Mouse (Mus musculus): ENCODE measurements around the gene Kirrel3. TPM values are rescaled to one million over a fixed set of nuclear protein-coding genes. Genes with fewer than 3 reads are reported as not detected.

Kirrel3 gene
- polyA plus RNA-seq, 1 experiment from 2014 or later, result 2.3 TPM

DNA sequence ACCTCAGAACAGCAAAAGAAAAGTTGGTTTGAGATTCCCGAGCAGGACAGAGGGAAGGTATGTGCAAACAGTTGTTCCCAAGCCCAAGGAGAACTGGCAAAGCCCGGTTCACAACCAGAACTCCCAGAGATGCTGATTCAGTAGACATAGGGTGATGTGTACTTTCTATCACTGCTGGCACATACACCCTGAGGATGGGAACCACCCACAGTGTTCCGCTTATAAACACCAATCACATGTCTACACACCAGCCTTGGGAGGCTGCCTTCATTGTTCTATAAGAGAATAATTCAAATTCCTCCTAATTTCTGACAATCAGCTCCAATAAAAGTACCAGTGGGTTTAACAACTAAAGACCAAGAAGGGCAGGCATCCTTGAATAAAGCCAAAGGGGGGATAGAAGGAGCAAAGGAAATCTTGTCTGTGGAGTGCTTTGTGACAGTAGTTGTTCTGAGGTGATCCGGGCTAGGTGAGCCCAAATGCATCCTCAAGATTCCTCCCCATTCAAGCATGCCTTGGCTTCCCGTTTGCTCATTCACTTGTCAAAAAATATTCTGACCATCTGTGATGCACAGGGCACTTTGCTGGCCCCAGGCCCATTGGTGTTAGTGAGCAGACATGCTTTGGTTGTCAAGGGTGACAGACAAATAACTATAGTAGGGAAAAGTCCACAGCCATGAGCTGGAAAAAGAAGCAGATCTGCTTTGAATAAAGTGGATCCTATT lies 266.5 kb downstream of the Kirrel3 start:
- H3K4me1 ChIP-seq (ENCODE audit: control insufficient read depth, insufficient read depth, low read length), result no peaks in the 10 kb centered on the region
- H3K4me3 ChIP-seq (replicated peaks; ENCODE audit: low read length), result no peak overlapping the region
- ATAC-seq (ENCODE audit: insufficient read depth, low FRiP score), result no peak
- no peaks in the 10 kb centered on the region for H3K9me3 ChIP-seq (replicated peaks; ENCODE audit: control insufficient read depth, low read length)
- no peak overlapping the region for H3K27ac ChIP-seq (ENCODE audit: low read length)
- H3K27me3 ChIP-seq (ENCODE audit: control insufficient read depth, insufficient read depth, low read length), result no peaks in the 10 kb centered on the region
- WGBS, result 77% methylated on average over 5 of the region's 5 CpGs
- no peaks in the 10 kb centered on the region for H3K36me3 ChIP-seq (ENCODE audit: control insufficient read depth, insufficient read depth, low read length)
- no peak overlapping the region for H3K4me2 ChIP-seq (ENCODE audit: low read depth, low read length)
- no peak overlapping the region for H3K9ac ChIP-seq (ENCODE audit: low read length)

DNA sequence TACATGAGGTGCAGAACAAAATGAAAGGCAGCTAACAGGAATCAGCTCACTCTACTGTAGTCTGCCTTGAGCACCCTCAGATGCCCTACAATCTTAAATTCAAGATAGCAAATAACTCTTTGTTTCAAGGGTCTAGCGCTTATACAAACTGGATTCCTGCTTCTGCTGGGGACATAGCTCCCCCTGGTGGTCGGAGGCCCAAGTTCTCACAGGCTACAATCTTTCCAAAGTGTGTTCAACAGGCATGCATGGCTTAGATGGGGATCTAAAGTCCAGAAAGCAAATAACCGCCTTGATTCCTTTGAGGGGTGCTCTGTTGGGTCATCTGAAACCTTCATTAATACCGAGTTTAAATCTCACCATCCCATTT lies 267.1 kb downstream of the Kirrel3 start:
- no peak overlapping the region for H3K27ac ChIP-seq (ENCODE audit: low read length)
- no peak for ATAC-seq (ENCODE audit: insufficient read depth, low FRiP score)
- H3K4me3 ChIP-seq (replicated peaks; ENCODE audit: low read length), result no peak overlapping the region
- H3K36me3 ChIP-seq (ENCODE audit: control insufficient read depth, insufficient read depth, low read length), result no peaks in the 10 kb centered on the region
- 23% methylated on average over 4 of the region's 4 CpGs for WGBS
- no peaks in the 10 kb centered on the region for H3K9me3 ChIP-seq (replicated peaks; ENCODE audit: control insufficient read depth, low read length)
- H3K27me3 ChIP-seq (ENCODE audit: control insufficient read depth, insufficient read depth, low read length), result no peaks in the 10 kb centered on the region
- H3K4me1 ChIP-seq (ENCODE audit: control insufficient read depth, insufficient read depth, low read length), result no peaks in the 10 kb centered on the region
- H3K4me2 ChIP-seq (ENCODE audit: low read depth, low read length), result no peak overlapping the region
- H3K9ac ChIP-seq (ENCODE audit: low read length), result no peak overlapping the region

DNA sequence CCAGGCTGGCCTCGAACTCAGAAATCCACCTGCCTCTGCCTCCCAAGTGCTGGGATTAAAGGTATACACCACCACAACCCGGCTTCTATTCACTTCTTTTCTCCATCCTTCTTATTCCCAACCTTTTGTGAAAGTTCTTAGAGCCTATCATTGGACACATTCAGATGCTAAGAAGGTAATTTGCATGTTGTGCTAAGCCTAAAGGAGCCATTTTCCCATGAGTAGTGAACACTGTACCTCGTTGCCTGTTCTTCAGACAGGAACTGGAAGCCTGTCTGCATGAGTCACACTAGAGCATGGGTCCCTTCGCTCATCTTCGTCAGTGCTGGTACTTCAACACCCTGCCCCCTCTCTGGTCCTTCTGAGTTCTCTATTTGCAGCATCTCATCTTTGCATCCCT lies 268.2 kb downstream of the Kirrel3 start:
- H3K4me3 ChIP-seq (replicated peaks; ENCODE audit: low read length), result no peak overlapping the region
- H3K4me1 ChIP-seq (ENCODE audit: control insufficient read depth, insufficient read depth, low read length), result no peaks in the 10 kb centered on the region
- WGBS, result 80% methylated on average over 5 of the region's 5 CpGs
- H3K36me3 ChIP-seq (ENCODE audit: control insufficient read depth, insufficient read depth, low read length), result no peaks in the 10 kb centered on the region
- no peaks in the 10 kb centered on the region for H3K27me3 ChIP-seq (ENCODE audit: control insufficient read depth, insufficient read depth, low read length)
- no peak overlapping the region for H3K27ac ChIP-seq (ENCODE audit: low read length)
- H3K4me2 ChIP-seq (ENCODE audit: low read depth, low read length), result no peak overlapping the region
- H3K9ac ChIP-seq (ENCODE audit: low read length), result no peak overlapping the region
- no peak for ATAC-seq (ENCODE audit: insufficient read depth, low FRiP score)
- H3K9me3 ChIP-seq (replicated peaks; ENCODE audit: control insufficient read depth, low read length), result no peaks in the 10 kb centered on the region

DNA sequence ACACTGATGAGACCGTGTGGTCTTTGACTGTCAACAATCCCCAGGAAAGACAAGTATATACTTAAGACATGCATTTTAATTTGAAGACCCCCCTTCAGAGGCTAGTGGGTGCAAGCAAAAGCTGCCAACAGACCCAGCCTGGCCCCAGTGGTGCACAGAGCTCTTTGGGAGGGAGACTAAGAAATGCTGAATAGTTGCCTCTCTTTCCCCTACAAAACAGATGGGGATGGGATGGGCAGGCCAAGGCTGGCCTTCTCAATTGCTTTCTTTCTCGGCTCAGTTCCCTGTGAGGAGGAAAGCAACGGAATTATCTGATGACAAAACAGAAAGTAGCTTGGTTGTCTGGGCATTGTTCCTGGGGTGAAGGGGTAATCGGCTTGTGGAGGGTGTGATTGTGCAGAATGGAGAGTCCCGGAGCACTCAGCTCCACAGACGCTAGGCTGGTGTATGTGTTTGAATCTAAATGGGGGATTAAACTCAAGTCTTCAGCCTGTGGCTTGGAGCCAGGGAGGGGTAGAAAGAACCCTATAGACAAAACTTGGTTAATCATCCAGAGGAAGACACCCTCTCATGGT lies 268.9 kb downstream of the Kirrel3 start:
- Histone ChIP-seq H3K4me3 (replicated peaks; ENCODE audit: low read length) (no peak overlapping the region), H3K9ac (ENCODE audit: low read length) (no peak overlapping the region), H3K36me3 (ENCODE audit: control insufficient read depth, insufficient read depth, low read length) (no peaks in the 10 kb centered on the region), H3K27me3 (ENCODE audit: control insufficient read depth, insufficient read depth, low read length) (no peaks in the 10 kb centered on the region), H3K27ac (ENCODE audit: low read length) (no peak overlapping the region), H3K4me1 (ENCODE audit: control insufficient read depth, insufficient read depth, low read length) (no peaks in the 10 kb centered on the region), H3K9me3 (replicated peaks; ENCODE audit: control insufficient read depth, low read length) (no peaks in the 10 kb centered on the region), H3K4me2 (ENCODE audit: low read depth, low read length) (no peak overlapping the region)
- 76% methylated on average over 6 of the region's 6 CpGs for WGBS
- no peak for ATAC-seq (ENCODE audit: insufficient read depth, low FRiP score)

DNA sequence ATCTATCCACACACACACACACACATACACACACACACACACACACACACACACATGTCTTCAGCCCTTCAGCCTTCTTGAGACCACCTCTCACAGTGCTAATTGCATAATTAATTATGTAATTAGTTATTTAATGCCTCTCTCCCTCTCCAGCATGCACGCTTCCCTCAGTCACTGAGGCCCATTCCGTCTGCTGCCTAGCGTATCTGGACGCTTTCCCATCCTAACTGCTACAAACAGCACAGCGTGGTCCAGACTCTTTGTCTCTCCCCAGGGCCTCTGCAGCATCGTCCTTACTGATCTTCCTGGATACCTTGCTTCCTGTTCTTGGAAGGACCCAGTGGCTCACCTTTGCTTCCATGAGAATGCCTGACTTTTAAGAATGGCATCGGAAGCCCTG lies 270.4 kb downstream of the Kirrel3 start:
- Histone ChIP-seq H3K4me1 (ENCODE audit: control insufficient read depth, insufficient read depth, low read length) (no peaks in the 10 kb centered on the region), H3K36me3 (ENCODE audit: control insufficient read depth, insufficient read depth, low read length) (no peaks in the 10 kb centered on the region), H3K9ac (ENCODE audit: low read length) (no peak overlapping the region), H3K9me3 (replicated peaks; ENCODE audit: control insufficient read depth, low read length) (no peaks in the 10 kb centered on the region), H3K4me2 (ENCODE audit: low read depth, low read length) (no peak overlapping the region), H3K4me3 (replicated peaks; ENCODE audit: low read length) (no peak overlapping the region), H3K27ac (ENCODE audit: low read length) (no peak overlapping the region), H3K27me3 (ENCODE audit: control insufficient read depth, insufficient read depth, low read length) (no peaks in the 10 kb centered on the region)
- 87% methylated on average over 7 of the region's 7 CpGs for WGBS
- no peak for ATAC-seq (ENCODE audit: insufficient read depth, low FRiP score)

DNA sequence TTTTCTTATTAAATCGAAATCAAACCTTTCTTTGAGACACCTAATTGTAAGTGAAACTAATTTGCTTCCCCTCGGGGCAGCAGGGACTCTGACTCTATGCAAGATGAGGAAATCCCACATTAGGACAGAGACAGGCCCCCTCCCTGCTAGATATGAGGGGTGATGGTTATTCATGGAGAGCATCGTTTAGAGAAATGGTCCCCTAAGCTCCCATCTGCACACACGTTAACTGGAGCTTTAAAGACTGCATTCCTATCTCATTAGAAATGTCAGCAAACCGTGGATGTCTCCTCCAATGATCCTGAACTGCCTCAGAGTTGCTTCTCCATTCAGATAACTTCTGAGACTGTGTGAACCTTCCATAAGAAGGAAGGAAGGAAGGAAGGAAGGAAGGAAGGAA lies 273.2 kb downstream of the Kirrel3 start:
- H3K27me3 ChIP-seq (ENCODE audit: control insufficient read depth, insufficient read depth, low read length), result no peaks in the 10 kb centered on the region
- H3K4me3 ChIP-seq (replicated peaks; ENCODE audit: low read length), result no peak overlapping the region
- no peaks in the 10 kb centered on the region for H3K4me1 ChIP-seq (ENCODE audit: control insufficient read depth, insufficient read depth, low read length)
- no peaks in the 10 kb centered on the region for H3K9me3 ChIP-seq (replicated peaks; ENCODE audit: control insufficient read depth, low read length)
- 61% methylated on average over 5 of the region's 5 CpGs for WGBS
- no peak for ATAC-seq (ENCODE audit: insufficient read depth, low FRiP score)
- no peak overlapping the region for H3K27ac ChIP-seq (ENCODE audit: low read length)
- H3K9ac ChIP-seq (ENCODE audit: low read length), result no peak overlapping the region
- no peaks in the 10 kb centered on the region for H3K36me3 ChIP-seq (ENCODE audit: control insufficient read depth, insufficient read depth, low read length)
- H3K4me2 ChIP-seq (ENCODE audit: low read depth, low read length), result no peak overlapping the region

DNA sequence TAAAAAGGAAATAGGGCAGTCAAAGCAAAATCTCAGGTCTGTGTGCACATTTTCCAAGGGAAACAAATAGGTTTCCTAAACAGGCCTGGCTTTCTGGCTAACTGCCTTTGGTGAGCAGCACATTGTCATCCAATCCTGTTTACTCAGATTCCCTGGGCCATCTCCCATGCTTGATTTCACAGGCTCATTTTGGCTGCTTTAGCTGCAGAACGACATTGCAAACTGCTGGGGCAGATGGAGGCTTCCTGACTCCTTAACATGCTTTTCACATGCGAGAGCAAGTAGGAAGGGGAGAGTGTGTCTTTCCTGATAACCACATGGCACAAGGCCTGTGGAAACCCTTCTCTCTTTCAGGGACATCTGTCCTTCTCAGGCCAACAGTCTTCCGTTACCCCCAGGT lies 274.8 kb downstream of the Kirrel3 start:
- no peak overlapping the region for H3K4me2 ChIP-seq (ENCODE audit: low read depth, low read length)
- H3K36me3 ChIP-seq (ENCODE audit: control insufficient read depth, insufficient read depth, low read length), result no peaks in the 10 kb centered on the region
- H3K9ac ChIP-seq (ENCODE audit: low read length), result no peak overlapping the region
- ATAC-seq (ENCODE audit: insufficient read depth, low FRiP score), result no peak
- no peaks in the 10 kb centered on the region for H3K27me3 ChIP-seq (ENCODE audit: control insufficient read depth, insufficient read depth, low read length)
- no peaks in the 10 kb centered on the region for H3K9me3 ChIP-seq (replicated peaks; ENCODE audit: control insufficient read depth, low read length)
- H3K4me1 ChIP-seq (ENCODE audit: control insufficient read depth, insufficient read depth, low read length), result no peaks in the 10 kb centered on the region
- no peak overlapping the region for H3K4me3 ChIP-seq (replicated peaks; ENCODE audit: low read length)
- WGBS, result 71% methylated on average over 3 of the region's 3 CpGs
- no peak overlapping the region for H3K27ac ChIP-seq (ENCODE audit: low read length)

DNA sequence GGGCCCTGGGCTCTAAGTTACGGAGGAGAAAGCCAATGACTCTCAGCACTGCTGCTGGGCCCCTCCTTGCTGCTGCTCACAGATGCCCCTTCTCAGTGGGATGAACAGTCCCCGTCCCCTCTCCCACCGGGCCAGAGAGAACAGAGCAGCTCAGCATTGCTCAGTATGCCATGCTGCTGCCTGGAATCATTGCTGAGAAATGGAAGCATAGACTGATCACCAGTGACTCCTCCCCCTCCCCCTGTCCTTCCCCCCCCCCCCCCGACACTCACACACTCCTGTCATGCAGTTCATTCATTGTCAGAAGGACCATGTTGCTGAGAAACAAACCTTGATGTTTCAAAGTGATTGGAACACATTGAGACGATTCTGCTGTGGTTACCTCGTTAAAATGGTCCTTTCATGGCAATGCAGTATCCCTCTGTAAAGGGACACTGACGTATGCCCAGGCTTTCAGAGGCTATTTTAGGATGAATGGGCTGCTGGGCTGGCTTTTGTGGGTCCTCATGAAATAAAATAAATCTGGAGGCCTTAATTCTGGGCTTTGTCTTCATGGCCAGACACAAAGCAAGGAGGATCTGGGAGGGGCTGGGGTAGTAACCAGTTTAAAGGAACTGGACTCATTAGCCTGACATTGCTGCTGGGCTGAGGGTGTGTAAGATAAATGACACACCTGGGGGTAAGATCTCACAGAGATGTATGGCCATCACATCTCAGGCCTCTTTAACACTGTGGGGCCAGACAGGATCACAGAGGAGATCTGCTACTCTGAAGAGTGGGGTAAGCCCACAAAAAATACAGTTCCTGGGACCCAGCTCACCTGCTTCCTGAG lies 281.3 kb downstream of the Kirrel3 start:
- H3K36me3 ChIP-seq (ENCODE audit: control insufficient read depth, insufficient read depth, low read length), result no peaks in the 10 kb centered on the region
- H3K27ac ChIP-seq (ENCODE audit: low read length), result no peak overlapping the region
- H3K4me2 ChIP-seq (ENCODE audit: low read depth, low read length), result no peak overlapping the region
- H3K4me3 ChIP-seq (replicated peaks; ENCODE audit: low read length), result no peak overlapping the region
- WGBS, result 61% methylated on average over 7 of the region's 7 CpGs
- no peaks in the 10 kb centered on the region for H3K27me3 ChIP-seq (ENCODE audit: control insufficient read depth, insufficient read depth, low read length)
- no peak for ATAC-seq (ENCODE audit: insufficient read depth, low FRiP score)
- H3K9ac ChIP-seq (ENCODE audit: low read length), result no peak overlapping the region
- H3K9me3 ChIP-seq (replicated peaks; ENCODE audit: control insufficient read depth, low read length), result no peaks in the 10 kb centered on the region
- no peaks in the 10 kb centered on the region for H3K4me1 ChIP-seq (ENCODE audit: control insufficient read depth, insufficient read depth, low read length)

DNA sequence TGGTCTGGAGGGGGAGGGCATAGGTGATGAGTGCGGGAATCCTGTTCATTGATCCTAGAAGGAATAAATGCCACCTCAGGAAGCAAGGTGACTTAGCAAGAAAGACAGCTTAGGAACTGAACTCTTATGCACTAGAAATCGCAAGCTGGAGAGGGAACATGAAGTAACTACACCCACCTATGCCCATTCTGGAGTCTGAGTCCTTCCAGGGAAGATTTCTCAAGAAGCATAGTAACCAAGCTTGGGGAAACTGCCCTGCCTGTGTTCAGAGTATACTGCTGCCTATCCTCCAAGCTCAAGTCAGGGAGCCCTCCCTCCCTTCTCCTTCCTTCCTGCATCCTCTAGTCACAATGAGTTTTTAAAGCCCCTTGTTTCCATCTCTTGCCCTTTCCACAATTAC lies 283.3 kb downstream of the Kirrel3 start:
- H3K9me3 ChIP-seq (replicated peaks; ENCODE audit: control insufficient read depth, low read length), result no peaks in the 10 kb centered on the region
- no peaks in the 10 kb centered on the region for H3K4me1 ChIP-seq (ENCODE audit: control insufficient read depth, insufficient read depth, low read length)
- H3K27ac ChIP-seq (ENCODE audit: low read length), result no peak overlapping the region
- H3K4me2 ChIP-seq (ENCODE audit: low read depth, low read length), result no peak overlapping the region
- no peak overlapping the region for H3K4me3 ChIP-seq (replicated peaks; ENCODE audit: low read length)
- ATAC-seq (ENCODE audit: insufficient read depth, low FRiP score), result no peak
- no peaks in the 10 kb centered on the region for H3K27me3 ChIP-seq (ENCODE audit: control insufficient read depth, insufficient read depth, low read length)
- 83% methylated on average over 2 of the region's 2 CpGs for WGBS
- H3K9ac ChIP-seq (ENCODE audit: low read length), result no peak overlapping the region
- no peaks in the 10 kb centered on the region for H3K36me3 ChIP-seq (ENCODE audit: control insufficient read depth, insufficient read depth, low read length)
